Mouse (Mus musculus) ES-Bruce4 (cell line): Measurements from ENCODE around the gene Cpe.
"Not testable (repeated sequence)": the region's sequence is repeated elsewhere in the genome, so short reads cannot be mapped to it uniquely, and the experiment has no call there.

Experiments
- CTCF ChIP-seq: IDR thresholded peaks from one replicate; pipeline ENCODE4 v1.8.1; 2011; ENCODE audit warnings: low read depth, low read length
- EP300 ChIP-seq: IDR thresholded peaks from 2 replicates; pipeline ENCODE4 v1.6.1; 2011; ENCODE audit warnings: low read depth, low read length; ENCODE audit not compliant: insufficient read depth

DNA sequence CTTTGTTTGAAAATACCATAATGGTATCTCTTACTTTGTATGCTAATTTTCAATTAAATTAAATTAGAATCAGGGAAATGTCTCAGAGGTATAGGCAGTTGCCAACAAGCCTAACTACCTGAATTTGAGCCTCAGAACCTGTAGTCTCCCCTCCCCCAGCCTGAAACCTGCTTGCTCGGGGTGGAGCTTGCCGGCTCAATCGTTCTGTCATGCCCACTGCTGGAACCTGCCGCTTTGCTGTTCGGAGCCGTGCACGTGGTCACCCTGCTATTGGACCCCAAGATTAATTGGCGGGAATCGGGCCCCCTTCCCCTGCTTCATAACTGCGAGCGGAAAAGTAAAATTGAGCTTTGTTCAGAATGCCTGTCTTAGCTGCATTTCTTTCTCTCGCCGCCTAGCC, 26.5 kb downstream of the Cpe start:
- TF ChIP-seq CTCF, EP300: not testable (repeated sequence)
